Mouse (Mus musculus) c-Kit-negative CD71-positive TER-119-positive erythroid progenitor cells, embryonic 14.5 days (primary cell): ENCODE measurements at regions not wholly inside any gene's neighbourhood (a gene's known extent, or its start where the extent isn't known, plus 50 kb on each side); places are given as distances from the start of the nearest gene placed in this dataset.
"Not testable (repeated sequence)": the region's sequence is repeated elsewhere in the genome, so short reads cannot be mapped to it uniquely, and the experiment has no call there.

Experiments
- DNase-seq: peaks from one replicate; pipeline ENCODE4 v3.0.0-alpha.2; 2013; ENCODE audit warnings: low read depth, low spot score

- no peak for DNase-seq
Observed at GRCm38 (mm10) chr14:102794898-102795297, 187.5 kb downstream of the Kctd12 start.

GRCm38 (mm10) chr14:102793753-102794152, 188.7 kb downstream of the Kctd12 start:
- no peak for DNase-seq

GRCm38 (mm10) chr14:102790916-102791315, 191.5 kb downstream of the Kctd12 start:
- no peak for DNase-seq

GRCm38 (mm10) chr14:102782227-102782626, 200.2 kb downstream of the Kctd12 start:
- DNase-seq, result no peak

GRCm38 (mm10) chr14:102769716-102770115, 212.7 kb downstream of the Kctd12 start:
- no peak for DNase-seq

- no peak for DNase-seq
Observed at GRCm38 (mm10) chr14:102748687-102749086, 233.8 kb downstream of the Kctd12 start.

- no peak for DNase-seq
Observed at GRCm38 (mm10) chr14:102742331-102742730, 240.1 kb downstream of the Kctd12 start.

GRCm38 (mm10) chr14:102736656-102737055, 245.8 kb downstream of the Kctd12 start:
- no peak for DNase-seq

GRCm38 (mm10) chr14:102733718-102734117, 248.7 kb downstream of the Kctd12 start:
- DNase-seq, result not testable (repeated sequence)

- DNase-seq, result no peak
Observed at GRCm38 (mm10) chr14:102731746-102732145, 250.7 kb downstream of the Kctd12 start.

- DNase-seq, result no peak
Observed at GRCm38 (mm10) chr14:102722633-102723032, 259.8 kb downstream of the Kctd12 start.

- DNase-seq, result no peak
Observed at GRCm38 (mm10) chr14:102718558-102718957, 263.9 kb downstream of the Kctd12 start.

- DNase-seq, result no peak
Observed at GRCm38 (mm10) chr14:102712600-102712999, 269.8 kb downstream of the Kctd12 start.

GRCm38 (mm10) chr14:102706704-102707336, 275.6 kb downstream of the Kctd12 start:
- DNase-seq, result no peak

GRCm38 (mm10) chr14:102701108-102701507, 281.3 kb downstream of the Kctd12 start:
- no peak for DNase-seq

GRCm38 (mm10) chr14:102700457-102700856, 282.0 kb downstream of the Kctd12 start:
- DNase-seq, result no peak

- no peak for DNase-seq
Observed at GRCm38 (mm10) chr14:102699015-102699414, 283.4 kb downstream of the Kctd12 start.

- DNase-seq, result no peak
Observed at GRCm38 (mm10) chr14:102686791-102687190, 295.6 kb downstream of the Kctd12 start.

- DNase-seq, result no peak
Observed at GRCm38 (mm10) chr14:102676582-102676981, 305.9 kb downstream of the Kctd12 start.

- DNase-seq, result no peak
Observed at GRCm38 (mm10) chr14:102674635-102675034, 307.8 kb downstream of the Kctd12 start.

- no peak for DNase-seq
Observed at GRCm38 (mm10) chr14:102673724-102674123, 308.7 kb downstream of the Kctd12 start.

GRCm38 (mm10) chr14:102663240-102663639, 319.2 kb downstream of the Kctd12 start:
- no peak for DNase-seq

- DNase-seq, result no peak
Observed at GRCm38 (mm10) chr14:102660351-102660750, 322.1 kb downstream of the Kctd12 start.

GRCm38 (mm10) chr14:102656235-102656634, 326.2 kb downstream of the Kctd12 start:
- DNase-seq, result no peak
